Mouse (Mus musculus) frontal cortex, postnatal 14 days (tissue): ENCODE data around the gene Zyx.

Experiments used
- DNase-seq, 2 experiments: peaks; one replicate each; pipeline ENCODE4 v3.0.0; 2022; ENCODE audit warnings: low spot score in 2 of 2

Gene Zyx

GRCm38 (mm10) chr6:42349426-42350020 is at the start of gene Zyx:
Gene Zyx, plus strand, starts transcription at chr6:42349630.
- peak; percentile 76 to 80 for DNase-seq

GRCm38 (mm10) chr6:42309816-42310378 is 39.5 kb upstream of the Zyx start:
- no peak for DNase-seq

GRCm38 (mm10) chr6:42310427-42311053 is 38.9 kb upstream of the Zyx start:
- no peak for DNase-seq

GRCm38 (mm10) chr6:42318293-42318692 is 31.1 kb upstream of the Zyx start:
- no peak for DNase-seq

- no peak for DNase-seq
Measured at GRCm38 (mm10) chr6:42323371-42324066, 25.9 kb upstream of the Zyx start.

GRCm38 (mm10) chr6:42324067-42324481 is 25.4 kb upstream of the Zyx start:
- DNase-seq: peak in 1 of 2 experiments; percentile 34

- peak; percentile 51 to 66 for DNase-seq
Measured at GRCm38 (mm10) chr6:42324482-42325267, 24.8 kb upstream of the Zyx start, which contains the start of gene Fam131b. Gene Fam131b, minus strand, starts transcription at chr6:42324643.

- DNase-seq: peak; percentile 66 to 82
Measured at GRCm38 (mm10) chr6:42325268-42325609, 24.2 kb upstream of the Zyx start.

- no peak for DNase-seq
Measured at GRCm38 (mm10) chr6:42326509-42326908, 22.9 kb upstream of the Zyx start.

GRCm38 (mm10) chr6:42328757-42329156 is 20.7 kb upstream of the Zyx start:
- no peak for DNase-seq

- no peak for DNase-seq
Measured at GRCm38 (mm10) chr6:42330216-42330615, 19.2 kb upstream of the Zyx start.

GRCm38 (mm10) chr6:42330946-42331345 is 18.5 kb upstream of the Zyx start:
- DNase-seq: no peak

- no peak for DNase-seq
Measured at GRCm38 (mm10) chr6:42339189-42339588, 10.2 kb upstream of the Zyx start.

GRCm38 (mm10) chr6:42339981-42340380 is 9.4 kb upstream of the Zyx start:
- no peak for DNase-seq

GRCm38 (mm10) chr6:42342171-42342570 is 7.3 kb upstream of the Zyx start:
- DNase-seq: no peak

GRCm38 (mm10) chr6:42343361-42344120 is 5.9 kb upstream of the Zyx start:
- DNase-seq: no peak

GRCm38 (mm10) chr6:42344255-42344654 is 5.2 kb upstream of the Zyx start:
- no peak for DNase-seq

GRCm38 (mm10) chr6:42348281-42349005 is 987 bp upstream of the Zyx start:
- DNase-seq: no peak

GRCm38 (mm10) chr6:42349006-42349425 is 414 bp upstream of the Zyx start:
- peak in 1 of 2 experiments; percentile 67 for DNase-seq
